Mouse (Mus musculus) T-helper 17 cell (primary cell): Measurements from ENCODE around the gene Gm3526.
"Not testable (repeated sequence)": the region's sequence is repeated elsewhere in the genome, so short reads cannot be mapped to it uniquely, and the experiment has no call there.

Experiments
- in situ Hi-C, 2 experiments: fragments of 300-600 bp; cut with MboI, MseI; formaldehyde crosslinking; loops; 1 replicate in 1 of 2; 2 replicates in 1 of 2; pipeline ENCODE4 v1.15.1; 2025; ENCODE audit warnings: high pct_unique_total_duplicates in 2 of 2

The Gm3526 gene

GRCm38 (mm10) chr14:5260480-5260879, at the start of gene Gm3526:
Gene Gm3526, minus strand, starts transcription at chr14:5260580.
- in situ Hi-C loops, result not testable (repeated sequence)
